Mouse (Mus musculus): Measurements from ENCODE around the gene Pum2.
"Not testable (repeated sequence)": the region's sequence is repeated elsewhere in the genome, so short reads cannot be mapped to it uniquely, and the experiment has no call there.

The Pum2 gene

GRCm38 (mm10) chr12:8673974-8674306 lies at the start of gene Pum2:
Pum2 (plus strand) TSS chr12:8674134.
- peak; percentile 96 to 98 for DNase-seq

GRCm38 (mm10) chr12:8629537-8629936 lies 44.4 kb upstream of the Pum2 start:
- DNase-seq: peak in 1 of 2 experiments; percentile 8

GRCm38 (mm10) chr12:8631691-8632090 lies 42.2 kb upstream of the Pum2 start:
- DNase-seq: no peak

GRCm38 (mm10) chr12:8632737-8633365 lies 41.1 kb upstream of the Pum2 start:
- no peak for DNase-seq

- no peak for DNase-seq
These were observed 39.6 kb upstream of the Pum2 start for GRCm38 (mm10) chr12:8634306-8634705.

- no peak for DNase-seq
These were observed 38.4 kb upstream of the Pum2 start for GRCm38 (mm10) chr12:8635546-8635945.

GRCm38 (mm10) chr12:8636945-8637344 lies 37.0 kb upstream of the Pum2 start:
- no peak for DNase-seq

GRCm38 (mm10) chr12:8638411-8639087 lies 35.4 kb upstream of the Pum2 start:
- DNase-seq: peak; percentile 82 to 85

- peak in 1 of 2 experiments; percentile 14 for DNase-seq
These were observed 33.7 kb upstream of the Pum2 start for GRCm38 (mm10) chr12:8640186-8640585.

GRCm38 (mm10) chr12:8640711-8641424 lies 33.1 kb upstream of the Pum2 start:
- peak; percentile 100 for DNase-seq

GRCm38 (mm10) chr12:8641425-8641735 lies 32.6 kb upstream of the Pum2 start:
- peak in 1 of 2 experiments; percentile 55 for DNase-seq

GRCm38 (mm10) chr12:8648211-8648610 lies 25.7 kb upstream of the Pum2 start:
- DNase-seq: not testable (repeated sequence)

GRCm38 (mm10) chr12:8650027-8650426 lies 23.9 kb upstream of the Pum2 start:
- not testable (repeated sequence) for DNase-seq

GRCm38 (mm10) chr12:8656596-8656995 lies 17.3 kb upstream of the Pum2 start:
- no peak for DNase-seq

GRCm38 (mm10) chr12:8657116-8657515 lies 16.8 kb upstream of the Pum2 start:
- DNase-seq: no peak

- no peak for DNase-seq
These were observed 16.1 kb upstream of the Pum2 start for GRCm38 (mm10) chr12:8657629-8658366.

- DNase-seq: no peak
These were observed 14.3 kb upstream of the Pum2 start for GRCm38 (mm10) chr12:8659406-8660279.

- DNase-seq: no peak
These were observed 12.2 kb upstream of the Pum2 start for GRCm38 (mm10) chr12:8661747-8662146.

- no peak for DNase-seq
These were observed 11.8 kb upstream of the Pum2 start for GRCm38 (mm10) chr12:8662175-8662574.

- DNase-seq: peak; percentile 11 to 30
These were observed 11.2 kb upstream of the Pum2 start for GRCm38 (mm10) chr12:8662721-8663120.

- DNase-seq: no peak
These were observed 6.3 kb upstream of the Pum2 start for GRCm38 (mm10) chr12:8667473-8668255.

- no peak for DNase-seq
These were observed 4.5 kb upstream of the Pum2 start for GRCm38 (mm10) chr12:8669421-8669820.

Data from cerebellum, postnatal 10 days (tissue).